Comparison of ENCODE assay signal across 12 mouse cellular contexts in the genomic region with DNA sequence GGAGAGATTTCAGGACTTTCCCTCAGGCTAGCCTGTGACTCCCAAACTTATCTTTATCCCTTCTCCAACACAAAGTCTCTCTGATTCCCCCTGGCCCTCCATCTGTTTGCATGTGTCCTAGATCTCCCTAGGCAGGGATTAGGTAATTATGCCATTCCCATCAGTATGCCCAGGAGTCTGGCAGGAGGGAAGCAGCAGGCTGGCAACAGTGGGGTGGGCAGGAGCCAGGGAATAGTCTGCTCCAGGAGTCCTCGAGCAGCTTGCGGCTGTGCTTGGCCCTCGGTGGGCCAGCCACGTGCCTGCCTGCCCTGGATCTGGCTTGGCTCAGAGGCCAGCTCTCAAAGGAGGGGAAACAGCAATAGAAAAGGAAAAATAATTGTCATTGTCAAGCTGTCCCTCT. TPM values are rescaled to one million over a fixed set of nuclear protein-coding genes. Genes with fewer than 3 reads are reported as not detected.
DNase-seq lines count a peak whose midpoint lies in the region; ATAC-seq lines count a peak whose summit lies in the region.
"Had no signal": no experiment of that assay in that cellular context is flagged by ENCODE, and none has a peak within 500 bp of the region (broad histone marks: within the 10 kb centered on the region; RNA-seq: fewer than 3 reads in every experiment).

No protein-coding gene starts in this region.

- no peaks in the 10 kb centered on the region for H3K9me3 ChIP-seq in forebrain, embryonic 14.5 days (replicated peaks; ENCODE audit: control insufficient read depth, low read length)
- H3K9me3 ChIP-seq in forebrain, embryonic 10.5 days: no peaks in the 10 kb centered on the region
- H3K9me3 ChIP-seq: limb, embryonic 13.5 days had no signal

- peak; percentile 90 for ATAC-seq in forebrain, embryonic 14.5 days

- no peak overlapping the region for H3K9ac ChIP-seq in forebrain, embryonic 14.5 days (ENCODE audit: low read length)
- H3K9ac ChIP-seq: limb, embryonic 13.5 days had no signal

- no peak overlapping the region for H3K27ac ChIP-seq in forebrain, embryonic 14.5 days (ENCODE audit: low read depth, low read length)
- H3K27ac ChIP-seq in forebrain, embryonic 10.5 days: no peak overlapping the region
- H3K27ac ChIP-seq: limb, embryonic 13.5 days had no signal

- no peaks in the 10 kb centered on the region for H3K4me1 ChIP-seq in forebrain, embryonic 14.5 days (ENCODE audit: control insufficient read depth, insufficient read depth, low read length)
- no peaks in the 10 kb centered on the region for H3K4me1 ChIP-seq in forebrain, embryonic 10.5 days
- H3K4me1 ChIP-seq: limb, embryonic 13.5 days had no signal

- DNase-seq in forebrain, embryonic 14.5 days (ENCODE audit: low spot score): peak; percentile 52
- no peak for DNase-seq in forebrain, embryonic 10.5 days (ENCODE audit: extremely low spot score, low spot score)
- peak; percentile 79 to 89 for DNase-seq in cerebellum, postnatal 10 days
- DNase-seq in layer of hippocampus, adult 9-11 months: peak; percentile 14
- peak; percentile 44 for DNase-seq in retina, embryonic 14.5 days (ENCODE audit: low spot score)
- no peak for DNase-seq in thymus, postnatal 14 days
- DNase-seq in adrenal gland, postnatal 4 days (ENCODE audit: low spot score in 2 of 2): no peak
- DNase-seq in adrenal gland, adult 18-20 months (ENCODE audit: low spot score in 2 of 2): no peak

- H3K36me3 ChIP-seq in forebrain, embryonic 14.5 days (ENCODE audit: control insufficient read depth, insufficient read depth, low read length): no peaks in the 10 kb centered on the region
- H3K36me3 ChIP-seq in forebrain, embryonic 10.5 days (replicated peaks): no peaks in the 10 kb centered on the region
- H3K36me3 ChIP-seq: limb, embryonic 13.5 days had no signal

- 35% methylated on average over 4 of the region's 4 CpGs for WGBS in forebrain, embryonic 14.5 days
- WGBS in forebrain, embryonic 10.5 days: 62% methylated on average over 4 of the region's 4 CpGs

- H3K4me3 ChIP-seq in forebrain, embryonic 14.5 days (ENCODE audit: low read depth, low read length): no peak overlapping the region
- no peak overlapping the region for H3K4me3 ChIP-seq in forebrain, embryonic 10.5 days
- H3K4me3 ChIP-seq: erythroblast, embryonic 14.5 days; limb, embryonic 13.5 days had no signal

- no peak overlapping the region for H3K4me2 ChIP-seq in forebrain, embryonic 14.5 days (ENCODE audit: low read length)
- H3K4me2 ChIP-seq: limb, embryonic 13.5 days had no signal

- no peaks in the 10 kb centered on the region for H3K27me3 ChIP-seq in forebrain, embryonic 14.5 days (replicated peaks; ENCODE audit: control insufficient read depth, insufficient read depth, low read length)
- H3K27me3 ChIP-seq in forebrain, embryonic 10.5 days (ENCODE audit: poor library complexity, severe bottlenecking): no peaks in the 10 kb centered on the region
- H3K27me3 ChIP-seq: limb, embryonic 13.5 days had no signal

RNA-seq across cellular contexts. Expression of a gene that starts 16.8 kb away (rescaled TPM):
- 6.1 and 8.1 TPM in 2 replicates for polyA plus RNA-seq in forebrain, embryonic 14.5 days (2014; fragmentation: Nextera tagmentation; extraction: Ambion mirVana)
- 2.6 and 3.0 TPM in 2 replicates for polyA plus RNA-seq in forebrain, embryonic 10.5 days (2016; fragmentation: Nextera tagmentation; extraction: Ambion mirVana)
- total RNA-seq in adrenal gland, postnatal 4 days (2021): under 1 TPM; 0.25 to 0.51 TPM
- 1 to 10 TPM in 1 of 2 experiments, under 1 TPM in 1; 0.33 to 1.7 TPM for total RNA-seq in adrenal gland, adult 18-20 months (2021)
- polyA plus RNA-seq: erythroblast, embryonic 14.5 days; intestine, embryonic 14.5 days; limb, embryonic 13.5 days had no signal

RNA-seq across cellular contexts. Expression of a gene that starts 49.0 kb away (rescaled TPM):
- not detected in 2 replicates for polyA plus RNA-seq in forebrain, embryonic 14.5 days (2014; fragmentation: Nextera tagmentation; extraction: Ambion mirVana)
- polyA plus RNA-seq in forebrain, embryonic 10.5 days (2016; fragmentation: Nextera tagmentation; extraction: Ambion mirVana): not detected in 2 replicates
- total RNA-seq in adrenal gland, postnatal 4 days (2021): not detected
- total RNA-seq in adrenal gland, adult 18-20 months (2021): not detected
- polyA plus RNA-seq: intestine, embryonic 14.5 days; limb, embryonic 13.5 days; spleen, adult 2 months had no signal

RNA-seq across cellular contexts. Expression of a gene that starts 59.5 kb away (rescaled TPM):
- not detected in 2 replicates for polyA plus RNA-seq in forebrain, embryonic 14.5 days (2014; fragmentation: Nextera tagmentation; extraction: Ambion mirVana)
- polyA plus RNA-seq in forebrain, embryonic 10.5 days (2016; fragmentation: Nextera tagmentation; extraction: Ambion mirVana): 0.24 TPM in 1 of 2 replicates, not detected in the other
- total RNA-seq in adrenal gland, postnatal 4 days (2021): under 1 TPM; 0.45 to 0.59 TPM
- total RNA-seq in adrenal gland, adult 18-20 months (2021): under 1 TPM; 0.66 to 0.77 TPM

Comparison
In these comparisons a context has a peak if more than half of its experiments do, and no peak if none do; other contexts are left out.
1. DNase-seq: peak in forebrain, embryonic 14.5 days (single experiment), cerebellum, postnatal 10 days (2 of 2), layer of hippocampus, adult 9-11 months (single experiment) and retina, embryonic 14.5 days (single experiment); none in forebrain, embryonic 10.5 days (single experiment), thymus, postnatal 14 days (single experiment), adrenal gland, postnatal 4 days (0 of 2) and adrenal gland, adult 18-20 months (0 of 2).